Mouse (Mus musculus): Measurements from ENCODE around the gene Cbs. TPM values are rescaled to one million over a fixed set of nuclear protein-coding genes. Genes with fewer than 3 reads are reported as not detected.

Gene Cbs
- polyA plus RNA-seq, 1 experiment, result 35.0 TPM

GRCm38 (mm10) chr17:31653277-31653676 lies 16.2 kb upstream of the Cbs start:
- Histone ChIP-seq H3K4me1 (ENCODE audit: control insufficient read depth, insufficient read depth, low read length) (peaks cover 4% of the 10 kb centered on the region; the same call in 1 of the 2 replicates), H3K4me3 (ENCODE audit: insufficient read depth, low read length) (no peak overlapping the region), H3K27ac (ENCODE audit: insufficient read depth, low read length) (no peak overlapping the region)
- TF ChIP-seq CTCF (IDR thresholded peaks at IDR 0.05; ENCODE audit: extremely low read depth, insufficient read depth, low read length) (no peak), POLR2A (IDR thresholded peaks at IDR 0.05; ENCODE audit: extremely low read depth, insufficient read depth, low read length) (no peak)

- H3K4me1 ChIP-seq (ENCODE audit: control insufficient read depth, insufficient read depth, low read length), result peaks cover under 1% of the 10 kb centered on the region; the same call in 1 of the 2 replicates
- TF ChIP-seq CTCF (IDR thresholded peaks at IDR 0.05; ENCODE audit: extremely low read depth, insufficient read depth, low read length), result no peak
- no peak for TF ChIP-seq POLR2A (IDR thresholded peaks at IDR 0.05; ENCODE audit: extremely low read depth, insufficient read depth, low read length)
- H3K4me3 ChIP-seq (ENCODE audit: insufficient read depth, low read length), result no peak overlapping the region
- H3K27ac ChIP-seq (ENCODE audit: insufficient read depth, low read length), result no peak overlapping the region
These were observed 15.1 kb upstream of the Cbs start for GRCm38 (mm10) chr17:31652152-31652551.

GRCm38 (mm10) chr17:31646199-31647002 lies 9.4 kb upstream of the Cbs start:
- TF ChIP-seq CTCF (IDR thresholded peaks at IDR 0.05; ENCODE audit: extremely low read depth, insufficient read depth, low read length) (no peak), POLR2A (IDR thresholded peaks at IDR 0.05; ENCODE audit: extremely low read depth, insufficient read depth, low read length) (no peak)
- H3K4me1 ChIP-seq (ENCODE audit: control insufficient read depth, insufficient read depth, low read length), result no peaks in the 10 kb centered on the region
- H3K27ac ChIP-seq (ENCODE audit: insufficient read depth, low read length), result no peak overlapping the region
- H3K4me3 ChIP-seq (ENCODE audit: insufficient read depth, low read length), result no peak overlapping the region

- TF ChIP-seq POLR2A (IDR thresholded peaks at IDR 0.05; ENCODE audit: extremely low read depth, insufficient read depth, low read length) (no peak), CTCF (IDR thresholded peaks at IDR 0.05; ENCODE audit: extremely low read depth, insufficient read depth, low read length) (no peak)
- H3K4me1 ChIP-seq (ENCODE audit: control insufficient read depth, insufficient read depth, low read length), result no peaks in the 10 kb centered on the region
- no peak overlapping the region for H3K4me3 ChIP-seq (ENCODE audit: insufficient read depth, low read length)
- no peak overlapping the region for H3K27ac ChIP-seq (ENCODE audit: insufficient read depth, low read length)
These were observed 5.9 kb upstream of the Cbs start for GRCm38 (mm10) chr17:31642913-31643312.

- TF ChIP-seq POLR2A (IDR thresholded peaks at IDR 0.05; ENCODE audit: extremely low read depth, insufficient read depth, low read length) (no peak), CTCF (IDR thresholded peaks at IDR 0.05; ENCODE audit: extremely low read depth, insufficient read depth, low read length) (no peak)
- H3K4me3 ChIP-seq (ENCODE audit: insufficient read depth, low read length), result no peak overlapping the region
- H3K4me1 ChIP-seq (ENCODE audit: control insufficient read depth, insufficient read depth, low read length), result no peaks in the 10 kb centered on the region; the same call in 1 of the 2 replicates
- H3K27ac ChIP-seq (ENCODE audit: insufficient read depth, low read length), result no peak overlapping the region
These were observed 5.3 kb upstream of the Cbs start for GRCm38 (mm10) chr17:31642331-31642730.

GRCm38 (mm10) chr17:31639651-31640050 lies 2.6 kb upstream of the Cbs start:
- TF ChIP-seq POLR2A (IDR thresholded peaks at IDR 0.05; ENCODE audit: extremely low read depth, insufficient read depth, low read length) (no peak), CTCF (IDR thresholded peaks at IDR 0.05; ENCODE audit: extremely low read depth, insufficient read depth, low read length) (no peak)
- H3K4me1 ChIP-seq (ENCODE audit: control insufficient read depth, insufficient read depth, low read length), result no peaks in the 10 kb centered on the region; the same call in 1 of the 2 replicates
- H3K27ac ChIP-seq (ENCODE audit: insufficient read depth, low read length), result no peak overlapping the region
- no peak overlapping the region for H3K4me3 ChIP-seq (ENCODE audit: insufficient read depth, low read length)

GRCm38 (mm10) chr17:31637866-31638570 lies 980 bp upstream of the Cbs start:
- Histone ChIP-seq H3K4me3 (ENCODE audit: insufficient read depth, low read length) (no peak overlapping the region), H3K4me1 (ENCODE audit: control insufficient read depth, insufficient read depth, low read length) (no peaks in the 10 kb centered on the region; the same call in 1 of the 2 replicates), H3K27ac (ENCODE audit: insufficient read depth, low read length) (peak overlapping the region; percentile 49)
- TF ChIP-seq CTCF (IDR thresholded peaks at IDR 0.05; ENCODE audit: extremely low read depth, insufficient read depth, low read length) (no peak), POLR2A (IDR thresholded peaks at IDR 0.05; ENCODE audit: extremely low read depth, insufficient read depth, low read length) (no peak)

- Histone ChIP-seq H3K27ac (ENCODE audit: insufficient read depth, low read length) (peak overlapping the region; percentile 70), H3K4me3 (ENCODE audit: insufficient read depth, low read length) (peak overlapping the region; percentile 66), H3K4me1 (ENCODE audit: control insufficient read depth, insufficient read depth, low read length) (no peaks in the 10 kb centered on the region; the same call in 1 of the 2 replicates)
- no peak for TF ChIP-seq CTCF (IDR thresholded peaks at IDR 0.05; ENCODE audit: extremely low read depth, insufficient read depth, low read length)
- TF ChIP-seq POLR2A (IDR thresholded peaks at IDR 0.05; ENCODE audit: extremely low read depth, insufficient read depth, low read length), result no peak
These were observed 629 bp downstream of the Cbs start for GRCm38 (mm10) chr17:31636277-31636941.

- Histone ChIP-seq H3K4me1 (ENCODE audit: control insufficient read depth, insufficient read depth, low read length) (no peaks in the 10 kb centered on the region; the same call in 1 of the 2 replicates), H3K4me3 (ENCODE audit: insufficient read depth, low read length) (no peak overlapping the region; the same call in 1 of the 2 replicates), H3K27ac (ENCODE audit: insufficient read depth, low read length) (no peak overlapping the region)
- TF ChIP-seq CTCF (IDR thresholded peaks at IDR 0.05; ENCODE audit: extremely low read depth, insufficient read depth, low read length), result no peak
- TF ChIP-seq POLR2A (IDR thresholded peaks at IDR 0.05; ENCODE audit: extremely low read depth, insufficient read depth, low read length), result no peak
These were observed 1.3 kb downstream of the Cbs start for GRCm38 (mm10) chr17:31635781-31636180.
